Mouse (Mus musculus): ENCODE data around the gene Arhgap15. TPM values are rescaled to one million over a fixed set of nuclear protein-coding genes. Genes with fewer than 3 reads are reported as not detected.

Gene Arhgap15
- total and polyA plus RNA-seq, 2 experiments: 0.12 to 2.4 TPM

- no peak overlapping the region for H3K4me3 ChIP-seq (ENCODE audit: insufficient read depth, low read depth, low read length)
- H3K79me2 ChIP-seq (ENCODE audit: control insufficient read depth, insufficient read depth, low read length): no peaks in the 10 kb centered on the region
- no peaks in the 10 kb centered on the region for H3K4me1 ChIP-seq (ENCODE audit: control insufficient read depth, insufficient read depth, low read length)
- no peak for DNase-seq (ENCODE audit: extremely low read depth, low read depth, low spot score)
- H3K27me3 ChIP-seq (ENCODE audit: control insufficient read depth, insufficient read depth, low read length): no peaks in the 10 kb centered on the region
- H3K36me3 ChIP-seq (ENCODE audit: control insufficient read depth, insufficient read depth, low read length): no peaks in the 10 kb centered on the region
- 96% methylated on average over 10 of the region's 10 CpGs for WGBS
- H3K27ac ChIP-seq (replicated peaks; ENCODE audit: insufficient read depth, low read depth, low read length): no peak overlapping the region
- TF ChIP-seq POLR2A (IDR thresholded peaks at IDR 0.05; ENCODE audit: extremely low read depth, insufficient read depth, low read length): no peak
- no peak for TF ChIP-seq CTCF (IDR thresholded peaks at IDR 0.05; ENCODE audit: low read depth, low read length)
- H3K9ac ChIP-seq (ENCODE audit: low read depth, low read length): no peak overlapping the region
Observed at GRCm38 (mm10) chr2:44341091-44341571, 592.5 kb downstream of the Arhgap15 start.

- Histone ChIP-seq H3K79me2 (ENCODE audit: control insufficient read depth, insufficient read depth, low read length) (no peaks in the 10 kb centered on the region), H3K9ac (ENCODE audit: low read depth, low read length) (no peak overlapping the region), H3K36me3 (ENCODE audit: control insufficient read depth, insufficient read depth, low read length) (no peaks in the 10 kb centered on the region), H3K4me1 (ENCODE audit: control insufficient read depth, insufficient read depth, low read length) (no peaks in the 10 kb centered on the region), H3K27me3 (ENCODE audit: control insufficient read depth, insufficient read depth, low read length) (no peaks in the 10 kb centered on the region), H3K27ac (replicated peaks; ENCODE audit: insufficient read depth, low read depth, low read length) (no peak overlapping the region), H3K4me3 (ENCODE audit: insufficient read depth, low read depth, low read length) (no peak overlapping the region)
- DNase-seq (ENCODE audit: extremely low read depth, low read depth, low spot score): no peak
- 92% methylated on average over 8 of the region's 8 CpGs for WGBS
- no peak for TF ChIP-seq CTCF (IDR thresholded peaks at IDR 0.05; ENCODE audit: low read depth, low read length)
- TF ChIP-seq POLR2A (IDR thresholded peaks at IDR 0.05; ENCODE audit: extremely low read depth, insufficient read depth, low read length): no peak
Observed at GRCm38 (mm10) chr2:44344861-44345260, 596.2 kb downstream of the Arhgap15 start.

GRCm38 (mm10) chr2:44345325-44345945, 596.8 kb downstream of the Arhgap15 start:
- WGBS: 84% methylated on average over 5 of the region's 5 CpGs
- Histone ChIP-seq H3K36me3 (ENCODE audit: control insufficient read depth, insufficient read depth, low read length) (no peaks in the 10 kb centered on the region), H3K4me1 (ENCODE audit: control insufficient read depth, insufficient read depth, low read length) (no peaks in the 10 kb centered on the region), H3K79me2 (ENCODE audit: control insufficient read depth, insufficient read depth, low read length) (no peaks in the 10 kb centered on the region), H3K27me3 (ENCODE audit: control insufficient read depth, insufficient read depth, low read length) (no peaks in the 10 kb centered on the region), H3K4me3 (ENCODE audit: insufficient read depth, low read depth, low read length) (no peak overlapping the region), H3K27ac (replicated peaks; ENCODE audit: insufficient read depth, low read depth, low read length) (no peak overlapping the region), H3K9ac (ENCODE audit: low read depth, low read length) (no peak overlapping the region)
- no peak for TF ChIP-seq CTCF (IDR thresholded peaks at IDR 0.05; ENCODE audit: low read depth, low read length)
- DNase-seq (ENCODE audit: extremely low read depth, low read depth, low spot score): no peak

GRCm38 (mm10) chr2:44346184-44346583, 597.6 kb downstream of the Arhgap15 start:
- no peak for TF ChIP-seq CTCF (IDR thresholded peaks at IDR 0.05; ENCODE audit: low read depth, low read length)
- TF ChIP-seq POLR2A (IDR thresholded peaks at IDR 0.05; ENCODE audit: extremely low read depth, insufficient read depth, low read length): no peak
- Histone ChIP-seq H3K27me3 (ENCODE audit: control insufficient read depth, insufficient read depth, low read length) (no peaks in the 10 kb centered on the region), H3K4me3 (ENCODE audit: insufficient read depth, low read depth, low read length) (no peak overlapping the region), H3K9ac (ENCODE audit: low read depth, low read length) (no peak overlapping the region), H3K36me3 (ENCODE audit: control insufficient read depth, insufficient read depth, low read length) (no peaks in the 10 kb centered on the region), H3K27ac (replicated peaks; ENCODE audit: insufficient read depth, low read depth, low read length) (no peak overlapping the region), H3K4me1 (ENCODE audit: control insufficient read depth, insufficient read depth, low read length) (no peaks in the 10 kb centered on the region), H3K79me2 (ENCODE audit: control insufficient read depth, insufficient read depth, low read length) (no peaks in the 10 kb centered on the region)
- no peak for DNase-seq (ENCODE audit: extremely low read depth, low read depth, low spot score)
- 71% methylated on average over 4 of the region's 4 CpGs for WGBS

- WGBS: 88% methylated on average over 5 of the region's 5 CpGs
- Histone ChIP-seq H3K27me3 (ENCODE audit: control insufficient read depth, insufficient read depth, low read length) (no peaks in the 10 kb centered on the region), H3K79me2 (ENCODE audit: control insufficient read depth, insufficient read depth, low read length) (no peaks in the 10 kb centered on the region), H3K27ac (replicated peaks; ENCODE audit: insufficient read depth, low read depth, low read length) (no peak overlapping the region), H3K9ac (ENCODE audit: low read depth, low read length) (no peak overlapping the region), H3K4me1 (ENCODE audit: control insufficient read depth, insufficient read depth, low read length) (no peaks in the 10 kb centered on the region), H3K36me3 (ENCODE audit: control insufficient read depth, insufficient read depth, low read length) (no peaks in the 10 kb centered on the region), H3K4me3 (ENCODE audit: insufficient read depth, low read depth, low read length) (no peak overlapping the region)
- no peak for TF ChIP-seq POLR2A (IDR thresholded peaks at IDR 0.05; ENCODE audit: extremely low read depth, insufficient read depth, low read length)
- no peak for TF ChIP-seq CTCF (IDR thresholded peaks at IDR 0.05; ENCODE audit: low read depth, low read length)
- no peak for DNase-seq (ENCODE audit: extremely low read depth, low read depth, low spot score)
Observed at GRCm38 (mm10) chr2:44347781-44348180, 599.2 kb downstream of the Arhgap15 start.

GRCm38 (mm10) chr2:44349101-44349500, 600.5 kb downstream of the Arhgap15 start:
- WGBS: 69% methylated on average over 2 of the region's 2 CpGs
- H3K4me3 ChIP-seq (ENCODE audit: insufficient read depth, low read depth, low read length): no peak overlapping the region
- TF ChIP-seq POLR2A (IDR thresholded peaks at IDR 0.05; ENCODE audit: extremely low read depth, insufficient read depth, low read length): no peak
- no peak for TF ChIP-seq CTCF (IDR thresholded peaks at IDR 0.05; ENCODE audit: low read depth, low read length)

More at GRCm38 (mm10) chr2:44349101-44349500, 600.5 kb downstream of the Arhgap15 start:
- Histone ChIP-seq H3K27ac (replicated peaks; ENCODE audit: insufficient read depth, low read depth, low read length) (no peak overlapping the region), H3K36me3 (ENCODE audit: control insufficient read depth, insufficient read depth, low read length) (no peaks in the 10 kb centered on the region), H3K9ac (ENCODE audit: low read depth, low read length) (no peak overlapping the region), H3K79me2 (ENCODE audit: control insufficient read depth, insufficient read depth, low read length) (no peaks in the 10 kb centered on the region), H3K4me1 (ENCODE audit: control insufficient read depth, insufficient read depth, low read length) (no peaks in the 10 kb centered on the region), H3K27me3 (ENCODE audit: control insufficient read depth, insufficient read depth, low read length) (no peaks in the 10 kb centered on the region)
- no peak for DNase-seq (ENCODE audit: extremely low read depth, low read depth, low spot score)
